Mouse (Mus musculus): ENCODE measurements around the gene Arl5a. TPM values are rescaled to one million over a fixed set of nuclear protein-coding genes. Genes with fewer than 3 reads are reported as not detected.

Gene Arl5a
- polyA plus RNA-seq, 1 experiment from 2014 or later = 59.6 TPM

DNA sequence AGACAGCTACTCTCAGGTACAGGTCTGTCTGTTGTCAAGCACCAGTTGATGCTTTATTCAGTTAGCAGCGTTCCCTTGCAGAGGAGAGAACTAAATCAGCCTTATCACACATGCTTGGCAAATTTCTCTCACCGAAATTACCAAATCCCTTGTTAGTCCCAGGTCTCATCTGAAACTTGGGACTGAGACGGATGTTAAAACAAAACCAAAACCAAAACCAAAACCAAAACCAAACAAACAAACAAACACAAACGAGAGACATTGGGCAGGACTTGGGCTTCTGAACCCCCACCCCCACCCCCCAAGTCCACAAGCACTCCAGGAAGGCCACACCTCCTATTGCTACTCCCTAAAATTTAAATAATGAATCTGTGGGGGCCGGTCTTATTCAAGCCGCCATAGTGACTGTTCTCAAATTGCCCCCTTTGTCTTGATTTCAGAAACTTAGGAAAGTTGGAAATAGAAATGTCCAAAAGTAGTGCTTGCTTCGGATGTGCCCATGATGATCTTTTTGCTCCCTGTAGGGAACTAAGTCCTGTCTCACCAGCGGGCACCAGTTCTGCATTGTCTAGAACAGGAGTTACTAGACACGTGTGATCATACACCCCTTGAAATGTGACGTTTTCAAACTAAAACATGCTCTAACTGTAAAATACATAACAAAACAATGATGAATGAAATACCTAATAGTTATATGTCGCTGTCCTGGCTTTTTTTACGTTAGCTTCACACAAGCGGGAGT, 46.8 kb downstream of the Arl5a start:
- ATAC-seq (ENCODE audit: low FRiP score, low read depth) = no peak
- H3K9me3 ChIP-seq = no peaks in the 10 kb centered on the region
- no peak overlapping the region for H3K27ac ChIP-seq (replicated peaks)
- H3K4me2 ChIP-seq (replicated peaks) = no peak overlapping the region
- H3K4me1 ChIP-seq = no peaks in the 10 kb centered on the region
- 57% methylated on average over 13 of the region's 13 CpGs for WGBS
- H3K9ac ChIP-seq (replicated peaks) = no peak overlapping the region
- no peaks in the 10 kb centered on the region for H3K27me3 ChIP-seq
- no peaks in the 10 kb centered on the region for H3K36me3 ChIP-seq
- H3K4me3 ChIP-seq = no peak overlapping the region

DNA sequence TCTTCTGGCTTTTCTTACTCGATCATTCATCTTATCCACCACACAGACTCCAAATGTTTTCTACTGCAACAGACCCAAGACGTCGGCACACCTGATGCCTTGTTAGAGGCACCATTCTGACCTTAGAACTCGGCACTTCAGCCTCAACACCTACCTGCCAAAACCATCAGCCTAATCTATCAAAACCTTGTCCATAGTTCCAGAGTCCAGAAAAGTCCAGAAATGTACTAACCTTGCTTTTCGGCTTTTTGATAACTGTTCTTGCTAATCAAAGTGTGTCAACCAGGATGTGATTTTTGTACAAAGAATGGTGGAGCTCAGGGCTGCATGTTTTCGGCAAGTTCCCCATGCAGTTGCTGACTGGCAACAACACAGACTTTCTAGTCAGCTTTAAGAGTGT, 50.0 kb downstream of the Arl5a start:
- Histone ChIP-seq H3K36me3 (no peaks in the 10 kb centered on the region), H3K9ac (replicated peaks) (no peak overlapping the region), H3K27ac (replicated peaks) (no peak overlapping the region), H3K4me2 (replicated peaks) (no peak overlapping the region), H3K4me1 (no peaks in the 10 kb centered on the region), H3K9me3 (no peaks in the 10 kb centered on the region), H3K27me3 (no peaks in the 10 kb centered on the region), H3K4me3 (no peak overlapping the region)
- 94% methylated on average over 6 of the region's 6 CpGs for WGBS
- no peak for ATAC-seq (ENCODE audit: low FRiP score, low read depth)

- H3K36me3 ChIP-seq = no peaks in the 10 kb centered on the region
- WGBS = 82% methylated on average over 6 of the region's 6 CpGs
- no peaks in the 10 kb centered on the region for H3K4me1 ChIP-seq
- no peak overlapping the region for H3K4me2 ChIP-seq (replicated peaks)
- H3K27ac ChIP-seq (replicated peaks) = no peak overlapping the region
- no peak for ATAC-seq (ENCODE audit: low FRiP score, low read depth)
- no peaks in the 10 kb centered on the region for H3K9me3 ChIP-seq
- no peak overlapping the region for H3K4me3 ChIP-seq
- H3K9ac ChIP-seq (replicated peaks) = no peak overlapping the region
- no peaks in the 10 kb centered on the region for H3K27me3 ChIP-seq
Measured at GRCm38 (mm10) chr2:52372480-52372879, 52.2 kb downstream of the Arl5a start.

DNA sequence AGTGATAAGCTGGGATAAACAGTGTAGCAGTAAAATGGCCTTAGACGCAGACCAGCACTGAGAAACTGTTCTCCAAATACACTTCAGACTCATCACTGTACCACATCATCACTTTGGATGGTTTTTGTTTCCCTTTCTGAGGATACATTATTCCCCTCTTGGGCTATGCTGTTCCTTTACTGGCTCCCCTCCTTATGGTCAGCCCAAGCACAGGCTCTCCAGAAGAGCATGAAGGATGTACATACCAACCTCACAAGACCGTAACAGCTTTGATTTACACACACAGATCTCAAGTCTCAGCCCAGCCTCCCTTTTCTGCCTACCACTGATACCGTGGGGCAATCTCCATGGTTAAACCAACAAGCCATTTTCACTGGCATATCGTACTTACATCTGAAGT, 52.6 kb downstream of the Arl5a start:
- Histone ChIP-seq H3K36me3 (no peaks in the 10 kb centered on the region), H3K9me3 (no peaks in the 10 kb centered on the region), H3K4me3 (no peak overlapping the region), H3K9ac (replicated peaks) (no peak overlapping the region), H3K27me3 (no peaks in the 10 kb centered on the region), H3K27ac (replicated peaks) (no peak overlapping the region), H3K4me2 (replicated peaks) (no peak overlapping the region), H3K4me1 (no peaks in the 10 kb centered on the region)
- 88% methylated on average over 4 of the region's 4 CpGs for WGBS
- no peak for ATAC-seq (ENCODE audit: low FRiP score, low read depth)

DNA sequence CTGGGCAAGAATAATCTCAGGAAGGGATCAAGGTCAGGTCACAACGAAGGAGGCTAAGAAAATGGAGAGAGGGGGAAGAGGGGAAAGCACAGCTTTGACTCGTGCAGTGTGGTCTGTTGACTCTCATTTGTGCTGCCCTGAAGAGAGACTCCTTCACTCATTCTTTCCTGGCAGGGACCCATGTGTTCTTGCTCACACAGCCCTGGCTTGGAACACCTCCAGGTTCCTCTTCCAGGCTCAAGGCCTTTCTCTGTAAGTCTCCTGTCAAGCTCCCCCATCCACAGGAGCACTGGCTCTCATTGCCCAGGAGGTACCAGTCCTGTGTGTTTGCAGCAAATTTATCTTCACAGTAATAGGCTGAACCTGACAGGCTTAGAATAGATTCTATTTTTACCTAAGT, 53.6 kb downstream of the Arl5a start:
- Histone ChIP-seq H3K4me1 (no peaks in the 10 kb centered on the region), H3K9me3 (no peaks in the 10 kb centered on the region), H3K36me3 (no peaks in the 10 kb centered on the region), H3K4me3 (no peak overlapping the region), H3K27me3 (no peaks in the 10 kb centered on the region), H3K9ac (replicated peaks) (no peak overlapping the region), H3K4me2 (replicated peaks) (no peak overlapping the region), H3K27ac (replicated peaks) (no peak overlapping the region)
- ATAC-seq (ENCODE audit: low FRiP score, low read depth) = no peak
- WGBS = 70% methylated on average over 2 of the region's 2 CpGs

DNA sequence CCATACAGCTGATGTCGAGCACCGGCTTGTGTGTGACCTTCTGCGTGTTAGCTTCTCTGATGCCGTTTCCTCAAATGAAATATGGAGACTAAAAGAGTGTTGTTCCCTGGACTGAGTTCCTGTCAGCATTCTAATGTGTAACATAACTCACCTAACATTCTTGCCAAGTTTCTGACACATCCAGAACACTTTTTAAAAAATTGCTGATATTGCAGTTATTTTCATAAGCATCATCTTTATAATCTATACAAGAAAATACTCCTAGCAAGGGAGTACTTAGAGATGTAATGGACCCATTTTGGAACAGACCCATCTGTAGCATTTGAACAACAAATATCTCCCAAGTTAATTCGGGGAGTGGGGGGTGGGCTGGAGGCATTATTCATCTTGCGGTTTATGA, 55.1 kb downstream of the Arl5a start:
- Histone ChIP-seq H3K27ac (replicated peaks) (no peak overlapping the region), H3K4me2 (replicated peaks) (no peak overlapping the region), H3K9me3 (no peaks in the 10 kb centered on the region), H3K36me3 (no peaks in the 10 kb centered on the region), H3K9ac (replicated peaks) (no peak overlapping the region), H3K27me3 (no peaks in the 10 kb centered on the region), H3K4me1 (0 out of 2 replicates have a peak, but pooled peaks cover 3% of the 10 kb centered on the region), H3K4me3 (no peak overlapping the region)
- no peak for ATAC-seq (ENCODE audit: low FRiP score, low read depth)
- WGBS = 98% methylated on average over 6 of the region's 6 CpGs

GRCm38 (mm10) chr2:52367665-52368064, 57.0 kb downstream of the Arl5a start:
- H3K4me3 ChIP-seq = no peak overlapping the region
- H3K9ac ChIP-seq (replicated peaks) = no peak overlapping the region
- H3K4me2 ChIP-seq (replicated peaks) = no peak overlapping the region
- no peaks in the 10 kb centered on the region for H3K9me3 ChIP-seq
- 90% methylated on average over 5 of the region's 5 CpGs for WGBS
- H3K4me1 ChIP-seq = 0 out of 2 replicates have a peak, but pooled peaks cover 3% of the 10 kb centered on the region
- no peak for ATAC-seq (ENCODE audit: low FRiP score, low read depth)
- no peaks in the 10 kb centered on the region for H3K36me3 ChIP-seq
- H3K27ac ChIP-seq (replicated peaks) = no peak overlapping the region
- H3K27me3 ChIP-seq = no peaks in the 10 kb centered on the region

- no peaks in the 10 kb centered on the region for H3K9me3 ChIP-seq
- H3K27me3 ChIP-seq = no peaks in the 10 kb centered on the region
- H3K9ac ChIP-seq (replicated peaks) = no peak overlapping the region
- H3K36me3 ChIP-seq = no peaks in the 10 kb centered on the region
- ATAC-seq (ENCODE audit: low FRiP score, low read depth) = no peak
- 80% methylated on average over 13 of the region's 13 CpGs for WGBS
- H3K4me3 ChIP-seq = no peak overlapping the region
- no peak overlapping the region for H3K4me2 ChIP-seq (replicated peaks)
- 0 out of 2 replicates have a peak, but pooled peaks cover 3% of the 10 kb centered on the region for H3K4me1 ChIP-seq
- no peak overlapping the region for H3K27ac ChIP-seq (replicated peaks)
Measured at GRCm38 (mm10) chr2:52367248-52367647, 57.5 kb downstream of the Arl5a start.

- Histone ChIP-seq H3K4me3 (no peak overlapping the region), H3K9ac (replicated peaks) (no peak overlapping the region), H3K4me1 (0 out of 2 replicates have a peak, but pooled peaks cover 3% of the 10 kb centered on the region), H3K27ac (replicated peaks) (no peak overlapping the region), H3K9me3 (no peaks in the 10 kb centered on the region), H3K4me2 (replicated peaks) (no peak overlapping the region), H3K27me3 (no peaks in the 10 kb centered on the region), H3K36me3 (no peaks in the 10 kb centered on the region)
- 92% methylated on average over 9 of the region's 9 CpGs for WGBS
- ATAC-seq (ENCODE audit: low FRiP score, low read depth) = no peak
Measured at GRCm38 (mm10) chr2:52361086-52361485, 63.6 kb downstream of the Arl5a start.

GRCm38 (mm10) chr2:52359722-52360121, 65.0 kb downstream of the Arl5a start:
- no peak overlapping the region for H3K27ac ChIP-seq (replicated peaks)
- no peaks in the 10 kb centered on the region for H3K9me3 ChIP-seq
- no peak for ATAC-seq (ENCODE audit: low FRiP score, low read depth)
- no peak overlapping the region for H3K4me2 ChIP-seq (replicated peaks)
- no peak overlapping the region for H3K4me3 ChIP-seq
- no peaks in the 10 kb centered on the region for H3K27me3 ChIP-seq
- no peaks in the 10 kb centered on the region for H3K4me1 ChIP-seq
- WGBS = 56% methylated on average over 1 of the region's 1 CpGs
- no peak overlapping the region for H3K9ac ChIP-seq (replicated peaks)
- no peaks in the 10 kb centered on the region for H3K36me3 ChIP-seq

- Histone ChIP-seq H3K4me3 (no peak overlapping the region), H3K27ac (replicated peaks) (no peak overlapping the region), H3K9ac (replicated peaks) (no peak overlapping the region), H3K4me2 (replicated peaks) (no peak overlapping the region), H3K27me3 (no peaks in the 10 kb centered on the region), H3K4me1 (no peaks in the 10 kb centered on the region), H3K36me3 (no peaks in the 10 kb centered on the region), H3K9me3 (no peaks in the 10 kb centered on the region)
- no peak for ATAC-seq (ENCODE audit: low FRiP score, low read depth)
- 82% methylated on average over 5 of the region's 5 CpGs for WGBS
Measured at GRCm38 (mm10) chr2:52358156-52358555, 66.5 kb downstream of the Arl5a start.

DNA sequence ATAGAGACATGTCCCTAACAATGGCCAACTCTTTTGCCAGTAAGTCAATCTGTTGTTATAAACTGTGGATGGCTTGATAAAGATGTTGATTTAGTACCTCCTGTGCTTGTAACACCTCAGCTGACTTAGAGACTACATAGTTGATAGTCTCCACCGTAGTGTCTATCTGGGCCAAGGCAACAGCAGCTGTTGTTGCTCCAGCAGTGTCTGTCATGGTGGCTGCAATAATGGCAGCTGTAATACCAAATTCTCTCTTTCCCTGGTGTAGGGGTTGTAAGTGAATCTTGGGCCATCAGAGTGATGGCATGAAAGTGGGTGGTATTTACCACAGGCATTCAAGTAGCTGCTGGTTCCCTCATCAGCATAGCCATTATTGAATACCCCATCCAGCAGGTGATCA, 73.7 kb downstream of the Arl5a start:
- Histone ChIP-seq H3K4me3 (no peak overlapping the region), H3K9ac (replicated peaks) (no peak overlapping the region), H3K9me3 (0 out of 2 replicates have a peak, but pooled peaks cover 3% of the 10 kb centered on the region), H3K4me1 (no peaks in the 10 kb centered on the region), H3K36me3 (no peaks in the 10 kb centered on the region), H3K4me2 (replicated peaks) (no peak overlapping the region), H3K27ac (replicated peaks) (no peak overlapping the region), H3K27me3 (no peaks in the 10 kb centered on the region)
- ATAC-seq (ENCODE audit: low FRiP score, low read depth) = no peak
- whole genome bisulfite sequencing = 96% methylated on average over 1 of the region's 1 CpGs

All from midbrain, embryonic 12.5 days (tissue).